Mouse (Mus musculus): ENCODE measurements around the gene Ncoa1.

- TF ChIP-seq POLR2A (IDR thresholded peaks at IDR 0.05; ENCODE audit: insufficient read depth, low read depth, low read length) (no peak), EP300 (IDR thresholded peaks at IDR 0.05; ENCODE audit: insufficient read depth, low read depth, low read length) (no peak)
Observed at GRCm38 (mm10) chr12:4509591-4510061, 32.6 kb upstream of the Ncoa1 start.

Data from heart, adult 2 months (tissue).